Mouse (Mus musculus): Measurements from ENCODE around the gene Nfib.

DNA sequence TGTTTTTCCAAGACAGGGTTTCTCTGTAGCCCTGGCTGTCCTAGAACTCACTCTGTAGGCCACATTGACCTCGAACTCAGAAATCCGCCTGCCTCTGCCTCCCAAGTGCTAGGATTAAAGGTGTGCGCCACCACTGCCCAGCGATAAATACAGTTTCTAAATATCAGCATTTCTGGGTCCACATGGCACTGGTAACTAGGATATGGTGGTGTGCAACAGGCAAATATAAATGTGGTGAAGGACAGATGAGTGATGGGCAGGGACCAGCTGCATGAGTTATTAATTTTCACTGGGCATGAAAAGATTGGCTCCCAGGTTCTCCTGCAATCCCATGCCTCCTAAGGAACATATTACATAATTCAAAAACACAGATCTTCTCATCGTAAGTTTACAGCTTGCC lies 266.9 kb downstream of the Nfib start:
- TF ChIP-seq CTCF (IDR thresholded peaks at IDR 0.05; ENCODE audit: insufficient read depth, low read length) = no peak
- no peak for TF ChIP-seq POLR2A (IDR thresholded peaks at IDR 0.05; ENCODE audit: borderline replicate concordance, extremely low read depth, low read depth, low read length)

All from lung, adult 2 months (tissue).